Mouse (Mus musculus) 416B (cell line): ENCODE results near the gene Tldc1.
A peak's percentile ranks its signal among the peaks of the same experiment; 100 is the strongest.

Experiments used
- DNase-seq: peaks from one replicate; pipeline ENCODE4 v3.0.0; 2011; ENCODE audit warnings: low read depth

The Tldc1 gene

DNA sequence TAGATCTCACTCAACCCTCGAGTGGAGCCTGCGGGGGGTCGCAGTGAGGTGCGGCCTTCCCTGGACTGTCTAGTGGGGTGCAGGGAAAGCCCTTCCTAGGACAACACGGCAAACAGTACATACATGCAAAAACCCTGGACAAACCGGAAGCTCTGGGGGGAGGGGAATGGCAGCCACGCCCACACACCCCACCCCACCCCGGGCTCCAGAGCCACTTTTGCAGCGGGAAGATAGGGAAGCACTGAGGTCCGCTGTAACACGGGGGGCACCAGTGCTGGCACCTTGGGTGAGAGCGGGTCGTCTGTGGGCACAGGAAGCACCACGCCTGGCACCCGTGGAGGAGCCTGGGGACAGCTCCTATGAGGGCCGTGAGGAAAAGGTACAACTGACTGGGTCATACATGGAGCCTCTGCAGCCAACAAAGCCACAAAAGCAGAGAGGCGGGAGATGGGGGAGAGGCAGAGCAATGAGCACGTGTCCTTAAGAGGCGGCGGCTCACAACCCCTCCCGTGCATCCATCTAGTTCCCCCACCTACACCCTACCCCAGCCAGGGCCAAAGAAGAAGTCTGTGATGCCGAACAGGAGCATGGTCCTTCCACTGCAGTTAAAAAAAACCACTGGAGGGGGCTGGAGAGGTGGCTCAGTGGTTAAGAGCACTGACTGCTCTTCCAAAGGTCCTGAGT lies 12.3 kb downstream of the Tldc1 start:
- no peak for DNase-seq

DNA sequence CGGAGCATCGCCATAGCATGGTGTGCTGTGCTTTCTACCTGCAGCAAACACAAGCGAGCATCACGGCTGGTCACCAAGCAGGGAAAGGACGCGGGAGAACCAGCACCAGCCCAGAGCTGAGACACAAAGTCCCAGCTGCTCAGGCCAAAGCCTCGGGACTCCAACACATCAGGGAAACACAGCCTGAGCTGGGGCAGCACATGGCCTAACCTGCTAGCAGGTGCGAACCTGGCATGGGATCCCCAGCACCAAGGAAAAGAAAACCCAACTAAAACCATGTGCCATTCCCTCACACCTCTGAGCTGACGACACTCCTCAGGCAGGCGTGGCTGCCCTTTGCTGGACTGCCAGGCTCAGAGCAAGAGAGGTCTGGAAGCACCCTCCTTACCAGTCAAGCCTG lies 12.9 kb downstream of the Tldc1 start:
- DNase-seq: no peak

DNA sequence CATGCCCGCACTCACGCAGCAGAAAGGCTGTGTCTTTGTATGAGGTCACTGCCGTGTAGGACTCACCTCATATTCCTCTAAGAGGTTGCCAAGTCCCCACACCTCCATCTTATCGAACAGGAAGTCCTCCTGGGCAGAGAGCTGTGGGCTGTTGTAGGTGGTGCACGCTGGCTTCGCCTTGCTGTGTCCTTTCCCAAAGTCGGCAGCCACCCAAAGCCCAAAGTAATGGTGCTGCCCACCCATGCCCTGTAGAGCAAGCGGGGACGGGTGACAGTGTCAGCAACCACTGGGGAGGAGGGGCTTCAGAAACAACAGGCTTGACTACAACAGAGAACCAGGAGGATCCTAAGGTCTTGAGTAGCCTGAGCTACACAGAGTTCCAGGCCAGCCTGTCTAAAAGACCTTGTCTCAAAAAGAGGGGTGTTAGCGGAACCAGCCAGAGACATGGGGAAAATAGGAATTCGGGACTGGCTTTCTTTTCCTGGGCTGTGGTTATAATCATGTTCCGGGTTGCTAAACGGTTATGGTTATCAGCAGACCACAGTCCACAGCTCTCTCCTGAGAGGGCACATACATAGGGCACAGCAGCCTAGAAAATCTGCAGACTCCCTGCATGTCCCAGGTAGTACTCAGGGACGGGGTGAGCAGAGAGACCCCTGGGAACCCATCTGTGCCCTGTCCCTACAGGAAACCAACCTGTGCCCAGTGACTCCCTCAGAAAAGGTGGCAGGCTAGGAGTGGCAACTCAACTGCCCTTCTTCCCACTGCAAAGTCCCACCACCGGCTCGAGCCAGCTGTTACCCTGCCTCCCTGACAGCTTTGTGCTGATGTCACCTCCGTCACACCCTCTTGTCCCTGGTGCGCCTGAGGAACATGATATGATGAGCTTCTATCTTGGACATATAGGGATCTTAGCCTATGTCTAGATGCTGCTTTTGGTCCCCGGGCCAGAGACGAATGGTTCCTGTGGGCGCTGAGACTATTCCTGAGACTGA lies 15.7 kb downstream of the Tldc1 start:
- DNase-seq: no peak

DNA sequence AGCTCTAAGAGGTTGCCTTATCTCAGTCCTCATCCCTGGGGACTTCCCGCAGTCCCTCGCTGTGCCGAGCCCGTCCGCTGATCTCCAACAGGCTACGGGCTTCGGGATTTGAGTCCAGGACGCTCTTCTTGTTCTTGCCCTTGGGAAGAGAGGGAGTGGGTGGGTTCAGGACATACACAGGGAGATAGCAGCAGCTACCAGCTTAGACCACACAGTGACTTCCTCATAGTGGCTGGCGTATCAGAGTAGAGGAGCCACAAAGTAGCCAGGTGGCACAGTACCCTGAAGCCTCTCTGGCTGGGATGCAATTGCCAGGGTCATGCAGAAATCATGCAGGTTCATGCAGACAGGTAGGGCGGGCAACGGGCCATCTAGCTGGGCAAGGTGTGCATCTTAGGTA lies 16.5 kb downstream of the Tldc1 start:
- DNase-seq: no peak

DNA sequence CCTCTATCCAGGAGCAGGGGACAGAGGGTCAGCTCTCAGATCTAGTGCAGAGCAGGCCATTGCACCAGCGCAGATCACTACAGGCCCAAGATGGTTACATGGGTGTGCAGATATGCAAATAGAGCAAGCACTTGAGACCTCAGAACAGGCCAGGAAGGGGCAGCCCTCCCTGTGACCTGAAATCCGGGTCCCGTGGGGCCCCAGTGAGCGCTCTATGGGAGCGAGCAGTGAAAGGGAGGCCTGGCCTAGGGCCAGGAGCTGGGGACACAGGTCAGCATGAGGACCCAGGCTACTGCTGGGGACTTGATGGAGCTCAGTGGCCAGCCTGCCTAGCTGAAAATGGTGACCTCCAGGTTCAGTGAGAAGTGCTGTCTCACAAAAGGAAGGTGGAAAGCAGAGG lies 21.7 kb downstream of the Tldc1 start:
- DNase-seq: no peak

DNA sequence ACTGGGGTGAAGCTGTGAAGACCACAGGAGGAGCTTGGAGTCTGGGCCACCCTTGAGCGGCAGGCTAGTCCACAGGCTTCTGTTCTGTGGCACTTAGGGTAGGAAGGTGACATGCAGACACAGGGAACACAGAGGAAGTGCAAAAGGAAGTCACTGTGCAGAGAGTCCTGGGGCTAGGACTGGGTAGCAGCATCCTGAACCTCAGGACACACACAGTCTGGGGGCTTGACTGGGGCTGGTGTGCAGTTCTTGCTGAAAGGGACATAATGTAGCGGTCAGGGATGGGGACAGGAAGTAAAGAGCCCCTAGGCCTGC lies 22.1 kb downstream of the Tldc1 start:
- no peak for DNase-seq

DNA sequence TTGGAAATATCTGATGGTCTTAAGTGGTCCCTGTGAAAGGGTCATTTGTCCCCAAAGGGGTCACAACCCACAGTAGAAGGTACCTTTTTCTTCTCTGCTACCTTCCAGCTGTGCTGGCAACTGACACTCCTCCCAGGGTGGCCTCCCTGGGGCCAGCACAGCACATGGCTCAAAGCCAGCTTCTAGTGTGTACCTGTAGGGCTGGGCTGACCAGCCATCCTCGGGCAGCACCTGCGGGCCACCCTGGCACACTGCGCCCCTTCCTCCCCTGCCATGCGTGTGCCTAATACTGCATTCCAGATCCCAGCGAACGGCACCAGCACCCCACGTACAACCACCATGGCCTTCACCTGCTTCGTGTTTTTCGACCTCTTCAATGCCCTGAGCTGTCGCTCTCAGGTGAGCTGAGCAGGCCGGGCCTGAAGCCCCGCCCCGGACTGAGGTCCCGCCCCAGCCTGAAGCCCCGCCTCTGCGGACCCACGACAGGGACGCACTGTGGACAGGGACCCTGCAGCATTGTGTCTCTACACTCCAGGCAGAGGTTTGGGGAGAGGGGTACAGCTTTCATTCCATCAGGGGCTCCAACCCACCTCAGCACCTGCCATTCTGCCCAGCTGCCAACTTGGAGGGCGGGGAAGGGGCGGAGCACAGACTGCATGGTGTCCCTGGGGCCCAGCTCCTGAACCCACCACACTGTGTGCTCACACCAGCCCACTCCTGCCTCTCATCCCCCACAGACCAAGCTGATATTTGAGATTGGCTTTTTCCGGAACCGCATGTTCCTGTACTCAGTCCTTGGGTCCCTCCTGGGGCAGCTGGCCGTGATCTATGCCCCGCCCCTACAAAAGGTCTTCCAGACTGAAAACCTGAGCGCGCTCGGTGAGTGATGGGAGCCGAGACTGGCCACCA lies 22.7 kb downstream of the Tldc1 start:
- DNase-seq: no peak

DNA sequence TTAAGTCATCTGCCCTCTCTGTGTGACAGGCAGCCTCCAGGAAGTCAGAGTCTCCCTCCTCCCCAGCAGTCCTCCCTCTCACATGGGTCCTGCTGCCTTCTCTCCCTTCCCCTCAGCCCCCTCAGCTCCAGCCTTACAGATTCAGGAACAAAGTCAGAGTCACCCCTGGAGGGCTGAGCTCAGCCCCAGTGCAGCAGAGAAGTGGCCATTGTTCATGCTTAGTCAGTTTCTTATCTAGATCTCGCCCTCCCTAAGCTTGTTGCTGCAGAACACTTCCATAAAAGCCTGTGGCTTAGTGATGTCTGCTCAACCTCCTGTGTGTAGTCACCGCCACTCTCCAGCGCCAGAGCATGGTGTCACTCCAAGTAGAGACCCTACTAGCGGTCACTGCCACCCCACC lies 33.6 kb downstream of the Tldc1 start:
- DNase-seq: peak; percentile 49

DNA sequence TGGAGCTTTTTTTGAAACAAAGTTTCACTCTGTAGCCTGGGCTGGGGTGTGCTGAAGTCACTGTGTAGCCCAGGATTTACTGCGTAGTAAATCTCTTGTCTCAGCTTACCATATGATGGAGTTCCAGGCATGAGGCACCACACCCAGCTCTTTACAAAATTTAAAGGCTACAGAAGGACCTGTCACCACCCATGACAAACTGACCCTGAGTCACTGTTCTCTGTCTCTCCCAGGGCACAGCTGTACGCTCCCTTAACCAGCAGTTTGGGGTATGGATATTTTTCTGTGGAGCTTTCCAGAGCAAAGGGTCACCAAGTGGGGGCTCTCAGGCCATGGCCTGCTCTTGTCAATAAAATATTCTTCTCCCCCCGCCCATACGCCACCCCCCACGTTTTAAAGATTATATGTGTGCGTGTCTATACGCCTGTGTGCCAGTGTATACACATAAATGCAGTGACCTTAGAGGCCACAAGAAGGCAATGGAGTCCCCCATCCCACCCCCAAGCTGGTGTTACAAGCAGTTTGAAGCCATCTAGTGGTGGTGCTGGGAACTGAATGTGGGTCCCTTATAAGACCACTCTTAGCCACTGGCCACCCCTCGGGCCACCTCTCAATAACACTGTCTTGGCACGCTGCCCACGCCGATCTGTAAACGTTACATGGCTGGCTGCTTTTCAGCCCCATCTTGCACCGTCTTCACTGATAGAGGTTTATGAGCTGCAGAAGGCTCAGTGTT lies 34.8 kb downstream of the Tldc1 start:
- peak; percentile 76 for DNase-seq

DNA sequence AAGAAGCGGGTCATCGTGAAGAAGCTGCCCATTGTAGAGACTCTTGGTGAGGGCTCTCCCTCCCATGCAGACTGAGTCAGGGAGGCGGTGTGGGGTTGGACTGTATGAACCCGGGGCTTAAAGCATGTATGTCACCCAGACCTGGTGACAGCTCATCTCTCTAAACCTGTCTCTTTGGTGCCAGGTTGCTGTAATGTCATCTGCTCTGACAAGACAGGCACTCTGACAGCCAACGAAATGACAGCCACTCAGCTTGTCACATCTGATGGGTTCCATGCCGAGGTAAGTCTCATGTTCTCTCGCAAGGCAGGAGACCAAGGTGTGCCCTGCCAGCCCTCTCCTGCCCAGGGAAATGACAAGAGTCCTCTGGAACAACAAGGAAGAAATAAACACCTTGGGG lies 35.8 kb downstream of the Tldc1 start:
- no peak for DNase-seq

DNA sequence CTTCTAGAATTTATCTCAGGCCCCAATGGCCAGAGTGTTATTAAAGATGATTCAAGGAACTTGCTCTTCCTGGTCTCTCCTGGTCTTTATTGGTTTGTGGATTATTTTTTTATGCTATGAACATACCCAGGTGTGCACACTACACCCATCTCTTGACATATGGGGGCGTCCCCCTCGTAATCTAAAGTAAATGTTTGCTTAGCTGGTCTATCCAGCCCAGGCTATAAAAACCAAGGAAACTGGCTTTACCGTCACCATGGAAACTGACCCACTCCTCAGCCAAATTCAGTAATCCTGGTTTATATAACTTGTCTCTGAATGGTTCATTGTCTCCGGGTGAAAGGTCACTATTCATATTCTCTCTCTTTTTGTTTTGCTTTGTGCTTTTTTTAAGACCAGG lies 37.6 kb downstream of the Tldc1 start:
- no peak for DNase-seq

DNA sequence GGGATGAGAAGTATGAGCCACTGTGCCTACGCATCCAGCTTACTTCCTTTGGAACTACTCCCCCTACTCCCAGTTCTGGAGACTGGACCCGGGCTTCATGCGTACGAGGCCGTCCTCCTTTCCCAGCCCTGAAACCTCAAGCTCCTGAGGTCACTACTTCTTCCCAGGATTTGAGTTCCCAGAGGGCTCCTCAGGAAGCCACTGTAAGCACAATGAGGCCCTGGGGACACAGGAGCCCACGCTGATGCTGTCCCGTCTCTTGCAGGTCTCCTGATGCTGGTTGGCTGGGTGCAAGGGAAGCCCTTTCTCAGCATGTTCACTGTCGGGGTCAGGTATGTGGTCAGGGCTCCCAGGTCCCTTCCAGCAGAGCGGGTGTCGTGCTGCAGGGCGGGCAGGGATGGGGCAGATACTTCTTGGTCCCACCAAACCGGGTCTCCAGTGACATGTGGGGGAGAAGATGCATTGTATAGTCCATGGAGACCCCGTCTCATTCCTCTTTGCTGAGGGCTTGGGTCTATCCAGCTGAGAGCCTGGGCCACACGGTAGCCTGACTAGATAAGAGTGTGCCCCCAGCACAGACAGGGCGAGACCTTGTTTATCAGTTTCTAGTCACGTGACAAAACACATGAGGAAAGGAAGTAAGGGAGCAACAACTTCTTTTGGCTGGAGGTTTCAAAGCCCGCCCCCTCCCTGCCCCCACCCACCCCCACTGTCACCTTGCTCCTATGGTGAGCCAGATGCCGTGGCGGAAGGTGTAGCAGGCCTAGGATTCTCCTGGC lies 39.9 kb downstream of the Tldc1 start:
- no peak for DNase-seq

DNA sequence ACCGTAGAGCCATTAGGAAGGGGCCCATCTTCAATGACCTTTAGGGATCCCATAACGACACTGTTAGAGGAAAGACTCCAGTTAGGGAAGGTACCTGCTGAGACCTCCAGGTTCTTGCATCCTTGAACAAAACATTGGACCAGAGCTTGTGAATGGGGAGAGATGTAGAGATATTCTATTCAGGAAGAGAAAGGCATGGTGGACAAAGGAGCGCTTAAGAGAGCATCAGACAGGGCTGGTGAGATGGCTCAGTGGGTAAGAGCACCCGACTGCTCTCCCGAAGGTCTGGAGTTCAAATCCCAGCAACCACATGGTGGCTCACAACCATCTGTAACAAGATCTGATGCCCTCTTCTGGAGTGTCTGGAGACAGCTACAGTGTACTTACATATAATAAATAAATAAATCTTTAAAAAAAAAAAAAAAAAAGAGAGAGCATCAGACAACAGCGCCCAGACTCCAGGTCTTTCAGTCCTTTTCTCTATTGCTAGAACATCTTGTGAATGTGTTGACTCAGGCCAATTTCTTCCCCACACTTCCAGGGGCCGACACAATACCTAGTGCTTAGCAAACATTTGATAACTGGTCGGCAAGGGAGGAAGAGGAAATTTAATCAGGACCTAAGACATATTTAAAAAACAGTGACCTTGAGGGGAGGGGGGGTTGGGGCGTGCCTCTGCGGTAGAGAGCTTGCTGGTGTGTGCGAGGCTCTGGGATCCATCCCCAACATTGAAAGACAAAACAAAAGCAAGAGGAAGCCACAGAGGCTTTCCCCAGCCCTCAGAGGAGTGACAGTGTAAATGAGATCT lies 40.9 kb downstream of the Tldc1 start:
- peak; percentile 82 for DNase-seq

DNA sequence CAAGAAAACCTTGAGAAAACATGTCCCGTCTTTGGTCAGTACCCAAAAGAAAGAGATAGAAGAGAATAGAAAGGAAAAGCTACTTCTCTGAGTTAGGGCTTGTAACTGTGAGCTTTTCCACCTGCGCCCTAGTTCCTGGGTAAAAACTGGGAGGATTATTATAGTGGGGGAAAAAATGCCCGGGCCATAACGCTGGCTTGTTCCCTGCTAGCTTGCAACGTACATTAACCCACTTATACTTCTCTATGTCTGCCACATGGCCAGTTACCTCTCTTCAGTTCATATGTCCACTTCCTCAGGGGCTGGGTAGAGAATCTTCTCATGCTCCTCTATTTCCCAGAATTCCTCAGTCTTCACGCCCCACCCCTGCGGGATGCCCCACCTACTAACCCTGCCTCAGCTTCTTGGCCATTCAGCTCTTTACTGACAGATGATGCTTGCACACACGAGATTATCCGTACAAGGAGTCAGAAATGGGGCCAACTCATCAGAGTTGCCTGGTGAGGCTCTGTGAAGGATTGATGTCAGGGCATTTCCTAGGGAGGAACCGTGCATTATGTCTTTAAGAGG lies 41.8 kb downstream of the Tldc1 start:
- DNase-seq: no peak

DNA sequence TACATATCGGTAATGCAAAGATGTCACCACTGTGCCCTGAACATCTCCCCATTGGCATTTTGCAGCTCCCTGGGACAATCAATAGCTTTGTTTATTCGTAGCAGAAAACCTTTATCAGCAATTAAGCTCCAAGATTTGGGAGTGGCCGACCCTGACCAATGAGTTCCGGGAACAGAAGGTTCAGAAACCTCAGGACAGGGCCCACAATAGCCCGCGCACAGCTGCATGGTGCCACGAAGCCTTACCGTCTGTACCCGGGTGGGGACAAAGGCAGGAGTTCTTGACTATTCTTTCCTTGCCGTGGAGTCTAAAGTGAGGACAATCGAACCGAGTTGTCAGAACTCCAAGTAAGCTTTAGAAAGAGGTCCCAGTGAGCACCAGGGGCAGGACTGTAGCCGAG lies 46.1 kb downstream of the Tldc1 start:
- no peak for DNase-seq

DNA sequence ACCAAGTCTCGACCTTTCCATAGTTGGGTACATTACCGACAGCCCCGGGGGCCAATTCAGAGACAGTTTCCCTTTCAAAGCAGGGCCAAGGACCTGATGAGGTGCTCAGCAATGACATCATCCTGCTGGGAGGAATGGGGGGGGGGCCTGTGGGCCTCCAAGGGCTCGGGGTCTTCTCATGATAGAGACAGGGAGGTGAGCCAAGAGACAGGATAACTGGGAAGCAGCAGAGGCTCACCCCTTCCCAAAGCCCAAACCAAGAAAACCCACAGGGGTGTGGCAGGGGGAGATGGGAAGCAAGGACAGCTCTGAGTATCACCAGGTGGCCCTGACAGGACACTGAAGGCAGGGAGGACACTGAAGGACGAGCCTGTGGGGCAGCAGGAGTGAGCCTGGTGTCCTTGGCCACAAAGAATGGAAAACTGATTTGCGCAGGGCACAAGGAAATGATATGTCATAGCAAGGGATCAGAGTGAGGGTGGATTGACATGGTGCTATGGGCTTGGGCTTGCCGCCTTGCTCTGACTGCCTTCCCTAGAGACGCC lies 49.8 kb downstream of the Tldc1 start:
- no peak for DNase-seq

DNA sequence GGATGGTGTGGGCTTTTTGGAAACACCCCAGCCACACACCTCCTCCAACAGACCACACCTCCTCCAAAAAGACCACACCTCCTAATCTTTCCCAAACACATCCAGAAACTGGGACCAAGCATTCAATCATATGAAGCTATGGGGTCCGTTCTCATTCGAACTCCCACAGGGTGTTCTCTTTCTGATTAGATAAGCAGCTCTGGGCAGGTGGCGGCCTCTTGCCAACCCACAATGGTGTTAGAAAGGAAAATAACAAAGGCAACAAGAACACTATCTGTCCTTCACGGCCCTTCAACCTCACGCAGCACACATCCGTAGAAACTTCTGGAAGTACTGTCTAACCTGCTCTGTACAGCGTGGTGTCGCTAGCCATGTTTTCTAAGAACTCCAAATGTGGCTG lies 51.1 kb downstream of the Tldc1 start:
- no peak for DNase-seq

DNA sequence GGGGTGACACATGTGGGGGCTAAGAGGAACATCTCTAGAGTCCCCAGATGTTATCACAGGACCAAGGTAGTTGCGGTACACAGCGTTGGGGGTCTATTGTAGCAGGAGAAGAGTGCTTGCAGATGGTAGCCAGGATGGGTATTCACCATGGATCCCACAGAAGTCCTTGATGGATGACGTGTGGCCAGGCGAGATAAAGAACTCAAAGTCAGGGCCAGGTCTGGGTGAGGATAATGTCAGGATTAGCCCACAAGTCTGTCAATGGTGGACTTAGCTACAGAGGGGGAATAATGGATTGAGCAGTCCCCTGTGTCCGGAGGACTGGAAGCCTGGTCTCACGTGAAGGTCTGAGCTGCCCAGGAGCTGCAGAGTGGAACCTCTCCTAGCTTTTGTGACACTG lies 53.6 kb downstream of the Tldc1 start:
- DNase-seq: no peak

DNA sequence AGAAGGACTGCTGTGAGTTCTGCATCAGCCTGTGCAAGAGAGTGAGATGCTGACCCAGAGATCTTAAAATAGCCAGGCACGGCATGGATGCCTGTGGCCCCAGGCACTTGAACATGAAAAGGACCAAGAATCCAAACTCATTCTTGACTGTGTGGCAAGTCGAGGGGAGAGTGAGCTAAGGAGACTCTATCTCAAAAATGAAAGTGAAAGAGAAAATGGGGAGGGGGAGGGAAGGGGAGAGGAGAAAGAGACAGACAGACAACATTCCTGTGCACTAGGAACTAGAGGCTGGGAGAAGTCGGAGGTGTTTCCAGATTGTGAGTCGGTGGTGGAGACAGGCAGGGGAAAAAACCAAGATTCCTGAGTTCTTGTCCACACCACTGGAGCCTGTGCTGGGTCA lies 54.5 kb downstream of the Tldc1 start:
- no peak for DNase-seq

DNA sequence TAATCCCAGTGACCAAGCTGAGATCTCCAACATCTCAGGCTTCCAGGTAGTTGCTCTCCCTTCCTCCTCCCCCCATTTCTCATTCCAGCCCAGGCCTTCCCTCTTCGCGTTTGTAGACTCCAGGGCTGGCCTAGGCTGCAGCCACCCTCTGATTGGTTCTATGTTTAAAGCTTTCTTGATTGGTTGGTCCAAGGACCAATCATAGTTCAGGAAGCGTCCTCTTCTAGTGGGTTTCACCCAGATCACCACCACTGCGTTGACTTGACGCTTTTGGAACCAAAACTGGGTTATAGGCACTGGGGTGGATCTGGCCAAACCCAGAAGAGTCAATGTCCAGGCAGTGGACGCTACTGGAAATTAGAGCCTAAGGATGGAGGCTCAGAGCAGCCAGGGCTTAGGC lies 55.9 kb downstream of the Tldc1 start:
- no peak for DNase-seq
